Mouse (Mus musculus) central nervous system, embryonic 11.5 days (tissue): ENCODE results near the gene Morn3. TPM values are rescaled to one million over a fixed set of nuclear protein-coding genes. Genes with fewer than 3 reads are reported as not detected.

Experiments
- polyA plus RNA-seq: library from polyadenylated mRNA; depleted of rRNA; stranded (reverse); fragments of >200 nt; gene quantifications from 2 replicates; pipeline ENCODE4 v1.2.3, GENCODE M21; 2012; rRNA removed

The Morn3 gene
- polyA plus RNA-seq: 0.06 and 0.72 TPM in 2 replicates

GRCm38 (mm10) chr5:123046916-123047315, at the start of gene Morn3:
Gene Morn3, minus strand, starts transcription at chr5:123047016.

GRCm38 (mm10) chr5:123068115-123068514, 21.3 kb upstream of the Morn3 start, which contains the start of gene Tmem120b:
Gene Tmem120b, plus strand, starts transcription at chr5:123068415.

GRCm38 (mm10) chr5:123014753-123015701, 31.8 kb downstream of the Morn3 start, which contains the start of gene Orai1:
Gene Orai1, plus strand, starts transcription at chr5:123015074.

GRCm38 (mm10) chr5:122989551-122990330, 57.1 kb downstream of the Morn3 start, which contains the start of gene Kdm2b:
Gene Kdm2b, minus strand, starts transcription at chr5:122989823.

Other genes with a start within 250 kb of the Morn3 start
- gene Anapc5, start 225.7 kb downstream of the Morn3 start, polyA plus RNA-seq: 362 and 465 TPM in 2 replicates
- 34.0 and 38.7 TPM in 2 replicates for gene Rnf34, start 197.0 kb downstream of the Morn3 start, polyA plus RNA-seq
- 63.0 and 143 TPM in 2 replicates for gene Kdm2b, start 57.2 kb downstream of the Morn3 start, polyA plus RNA-seq
- 5.3 and 11.2 TPM in 2 replicates for gene Orai1, start 31.9 kb downstream of the Morn3 start, polyA plus RNA-seq
- gene Tmem120b, start 21.4 kb upstream of the Morn3 start, polyA plus RNA-seq: 6.3 and 11.1 TPM in 2 replicates
- gene Rhof, start 85.7 kb upstream of the Morn3 start, polyA plus RNA-seq: 2.1 and 3.3 TPM in 2 replicates
- 14.5 and 14.8 TPM in 2 replicates for gene Setd1b, start 95.2 kb upstream of the Morn3 start, polyA plus RNA-seq
- gene Psmd9, start 122.4 kb upstream of the Morn3 start, polyA plus RNA-seq: 38.8 and 63.0 TPM in 2 replicates
- gene Hpd, start 135.7 kb upstream of the Morn3 start, polyA plus RNA-seq: 0.22 and 0.25 TPM in 2 replicates
- 4.6 and 5.1 TPM in 2 replicates for gene Wdr66, start 205.1 kb upstream of the Morn3 start, polyA plus RNA-seq